Mouse (Mus musculus) hindbrain, embryonic 16.5 days (tissue): ENCODE results near the gene Olfr1170. TPM values are rescaled to one million over a fixed set of nuclear protein-coding genes. Genes with fewer than 3 reads are reported as not detected.

Source experiments
- ATAC-seq: fragments of 200-750 bp; cut with Nextera tagmentation; 2 replicates; pipeline ENCODE4 v1.8.0; 2017; ENCODE audit warnings: moderate TSS enrichment, moderate library complexity
- H3K27ac ChIP-seq: fragments of 300-500 bp; sonication (generic); 2 replicates; pipeline ENCODE4 v1.5.1; 2014; ENCODE audit warnings: low read depth, mild to moderate bottlenecking, control low read depth, low read length, moderate library complexity
- H3K27me3 ChIP-seq: fragments of 300-500 bp; sonication (generic); replicated peaks from 2 replicates; pipeline ENCODE4 v1.6.1; 2014; ENCODE audit warnings: low read length; ENCODE audit not compliant: control insufficient read depth, insufficient read depth
- H3K36me3 ChIP-seq: fragments of 300-500 bp; sonication (generic); 2 replicates; pipeline ENCODE4 v1.6.1; 2014; ENCODE audit warnings: mild to moderate bottlenecking, low read length, moderate library complexity, mixed read lengths; ENCODE audit not compliant: control insufficient read depth, insufficient read depth
- H3K4me1 ChIP-seq: fragments of 300-500 bp; sonication (generic); 2 replicates; pipeline ENCODE4 v1.6.1; 2014; ENCODE audit warnings: low read depth, low read length; ENCODE audit not compliant: control insufficient read depth, insufficient read depth
- H3K4me2 ChIP-seq: fragments of 300-500 bp; sonication (generic); 2 replicates; pipeline ENCODE4 v1.6.1; 2014; ENCODE audit warnings: mild to moderate bottlenecking, low read length, control low read depth, moderate library complexity
- H3K4me3 ChIP-seq: fragments of 300-500 bp; sonication (generic); 2 replicates; pipeline ENCODE4 v1.5.1; 2014; ENCODE audit warnings: mild to moderate bottlenecking, low read length, control low read depth, moderate library complexity
- H3K9ac ChIP-seq: fragments of 300-500 bp; sonication (generic); 2 replicates; pipeline ENCODE4 v1.6.1; 2014; ENCODE audit warnings: low read depth, mild to moderate bottlenecking, control low read depth, low read length, moderate library complexity
- H3K9me3 ChIP-seq: fragments of 300-500 bp; sonication (generic); 2 replicates; pipeline ENCODE4 v1.6.1; 2014; ENCODE audit warnings: mild to moderate bottlenecking, low read length, moderate library complexity; ENCODE audit not compliant: control insufficient read depth
- WGBS: fragments of 180-500 bp; shearing (Covaris S2); extraction: QIAGEN DNeasy Blood & Tissue Kit; methylation state at CpG from one replicate; pipeline ENCODE4 v1.1.7; 2014; 5-methylcytosine and 5-hydroxymethylcytosine counted together
- polyA plus RNA-seq: library from polyadenylated mRNA; unstranded; fragments of >200 nt; fragmentation: Nextera tagmentation; extraction: Ambion mirVana; gene quantifications from 2 replicates; pipeline ENCODE4 v1.2.1, GENCODE M21; 2015

Olfr1170 gene
- not detected in 2 replicates for polyA plus RNA-seq

- Histone ChIP-seq H3K27ac (no peak within 1 kb of the TSS), H3K4me1 (no peaks in the 10 kb centered on the region), H3K9me3 (no peaks in the 10 kb centered on the region), H3K27me3 (no peaks in the 10 kb centered on the region), H3K4me2 (no peak within 1 kb of the TSS), H3K4me3 (no peak within 1 kb of the TSS), H3K9ac (no peak within 1 kb of the TSS), H3K36me3 (no peaks in the 10 kb centered on the region)
- no peak for ATAC-seq
- WGBS = 74% methylated on average over 1 of the region's 1 CpGs
Observed at GRCm38 (mm10) chr2:88228234-88228633, at the start of gene Olfr1170. TSS of gene Olfr1170 (minus strand) at chr2:88228334.

DNA sequence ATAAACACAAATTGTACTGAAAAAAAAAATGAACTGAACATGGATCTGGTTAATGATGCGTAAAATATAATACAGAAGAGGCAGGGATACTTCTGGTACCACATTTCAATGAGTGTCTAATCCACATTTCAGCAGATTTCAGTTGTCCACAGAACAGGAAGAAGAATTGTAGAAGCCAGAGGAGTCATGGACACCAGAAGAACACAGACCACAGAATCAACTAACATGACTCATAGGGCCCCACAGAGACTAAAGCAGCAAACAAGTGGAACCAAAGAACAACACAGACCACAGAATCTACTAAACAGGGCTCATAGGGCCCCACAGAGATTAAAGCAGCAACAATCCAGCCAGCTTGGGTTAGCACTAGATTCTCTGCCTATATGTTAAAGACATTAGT is 7.3 kb downstream of the Olfr1170 start:
- ATAC-seq = no peak
- Histone ChIP-seq H3K9ac (no peak overlapping the region), H3K27ac (no peak overlapping the region), H3K9me3 (no peaks in the 10 kb centered on the region), H3K4me3 (no peak overlapping the region), H3K4me2 (no peak overlapping the region), H3K27me3 (no peaks in the 10 kb centered on the region), H3K36me3 (no peaks in the 10 kb centered on the region), H3K4me1 (no peaks in the 10 kb centered on the region)
- 98% methylated on average over 1 of the region's 1 CpGs for WGBS

- ATAC-seq = no peak
- H3K27ac ChIP-seq = no peak within 1 kb of the TSS
- H3K9ac ChIP-seq = no peak within 1 kb of the TSS
- H3K4me3 ChIP-seq = no peak within 1 kb of the TSS
- H3K36me3 ChIP-seq = no peaks in the 10 kb centered on the region
- WGBS = 84% methylated on average over 2 of the region's 2 CpGs
- no peaks in the 10 kb centered on the region for H3K27me3 ChIP-seq
- no peaks in the 10 kb centered on the region for H3K9me3 ChIP-seq
- no peaks in the 10 kb centered on the region for H3K4me1 ChIP-seq
- H3K4me2 ChIP-seq = no peak within 1 kb of the TSS
Observed at GRCm38 (mm10) chr2:88181580-88181979, 46.6 kb downstream of the Olfr1170 start, which contains the start of gene Olfr1168. TSS of gene Olfr1168 (plus strand) at chr2:88181880.

Other genes with a start within 250 kb of the Olfr1170 start
- gene Olfr1158, start 238.2 kb downstream of the Olfr1170 start, polyA plus RNA-seq = not detected in 2 replicates
- gene Olfr1160, start 220.1 kb downstream of the Olfr1170 start, polyA plus RNA-seq = not detected in 2 replicates
- gene Olfr1161, start 205.6 kb downstream of the Olfr1170 start, polyA plus RNA-seq = not detected in 2 replicates
- not detected in 2 replicates for gene Olfr73, start 190.6 kb downstream of the Olfr1170 start, polyA plus RNA-seq
- not detected in 2 replicates for gene Olfr1162, start 177.2 kb downstream of the Olfr1170 start, polyA plus RNA-seq
- not detected in 2 replicates for gene Olfr1163, start 156.5 kb downstream of the Olfr1170 start, polyA plus RNA-seq
- not detected in 2 replicates for gene Olfr1164, start 134.4 kb downstream of the Olfr1170 start, polyA plus RNA-seq
- gene Olfr1166, start 100.1 kb downstream of the Olfr1170 start, polyA plus RNA-seq = not detected in 2 replicates
- not detected in 2 replicates for gene Olfr1167, start 73.1 kb downstream of the Olfr1170 start, polyA plus RNA-seq
- gene Olfr1168, start 46.5 kb downstream of the Olfr1170 start, polyA plus RNA-seq = not detected in 2 replicates
- not detected in 2 replicates for gene Olfr1173, start 51.5 kb upstream of the Olfr1170 start, polyA plus RNA-seq
- gene Olfr1174-ps, start 86.8 kb upstream of the Olfr1170 start, polyA plus RNA-seq = not detected in 2 replicates
- not detected in 2 replicates for gene Olfr1175-ps, start 98.9 kb upstream of the Olfr1170 start, polyA plus RNA-seq
- not detected in 2 replicates for gene Olfr1176, start 108.4 kb upstream of the Olfr1170 start, polyA plus RNA-seq
- gene Olfr1177-ps, start 118.2 kb upstream of the Olfr1170 start, polyA plus RNA-seq = not detected in 2 replicates
- gene Olfr1178, start 158.7 kb upstream of the Olfr1170 start, polyA plus RNA-seq = not detected in 2 replicates
- not detected in 2 replicates for gene Olfr1179, start 178.1 kb upstream of the Olfr1170 start, polyA plus RNA-seq
- not detected in 2 replicates for gene Olfr1180, start 190.8 kb upstream of the Olfr1170 start, polyA plus RNA-seq
- gene Olfr1181, start 197.8 kb upstream of the Olfr1170 start, polyA plus RNA-seq = not detected in 2 replicates
- not detected in 2 replicates for gene Gm13757, start 220.8 kb upstream of the Olfr1170 start, polyA plus RNA-seq
- not detected in 2 replicates for gene Olfr1183, start 226.5 kb upstream of the Olfr1170 start, polyA plus RNA-seq